Mouse (Mus musculus) cerebellum, postnatal 25 days (tissue): ENCODE results near the gene Sept8.
"Not testable (repeated sequence)": the region's sequence is repeated elsewhere in the genome, so short reads cannot be mapped to it uniquely, and the experiment has no call there.

ENCODE experiments used
- DNase-seq, 2 experiments: peaks; one replicate each; pipeline ENCODE4 v3.0.0; 2021; ENCODE audit warnings: mixed read lengths in 2 of 2

Gene Sept8

GRCm38 (mm10) chr11:53528397-53529252 is 9.6 kb downstream of the Sept8 start:
- peak; percentile 34 to 61 for DNase-seq

GRCm38 (mm10) chr11:53529253-53529557 is 10.1 kb downstream of the Sept8 start:
- peak; percentile 87 to 89 for DNase-seq

DNA sequence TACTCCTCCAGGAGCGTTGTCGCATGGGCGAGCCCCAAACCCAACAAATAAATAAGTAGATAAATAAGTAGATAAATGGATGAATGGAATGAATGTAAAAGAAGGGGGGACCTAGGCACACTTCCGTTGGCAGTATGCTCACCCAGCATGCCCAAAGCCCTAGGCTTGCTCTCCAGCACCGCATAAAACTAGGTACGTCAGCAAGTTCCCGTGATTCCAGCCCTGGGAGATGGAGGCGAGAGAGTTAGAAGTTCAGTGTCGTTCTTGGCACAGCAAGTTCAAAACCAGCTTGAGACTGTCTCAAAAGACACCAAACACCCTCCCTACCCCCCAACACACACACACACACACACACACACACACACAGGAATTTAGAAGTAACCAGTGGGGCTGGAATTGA is 10.9 kb downstream of the Sept8 start:
- peak in 1 of 2 experiments; percentile 39 for DNase-seq

DNA sequence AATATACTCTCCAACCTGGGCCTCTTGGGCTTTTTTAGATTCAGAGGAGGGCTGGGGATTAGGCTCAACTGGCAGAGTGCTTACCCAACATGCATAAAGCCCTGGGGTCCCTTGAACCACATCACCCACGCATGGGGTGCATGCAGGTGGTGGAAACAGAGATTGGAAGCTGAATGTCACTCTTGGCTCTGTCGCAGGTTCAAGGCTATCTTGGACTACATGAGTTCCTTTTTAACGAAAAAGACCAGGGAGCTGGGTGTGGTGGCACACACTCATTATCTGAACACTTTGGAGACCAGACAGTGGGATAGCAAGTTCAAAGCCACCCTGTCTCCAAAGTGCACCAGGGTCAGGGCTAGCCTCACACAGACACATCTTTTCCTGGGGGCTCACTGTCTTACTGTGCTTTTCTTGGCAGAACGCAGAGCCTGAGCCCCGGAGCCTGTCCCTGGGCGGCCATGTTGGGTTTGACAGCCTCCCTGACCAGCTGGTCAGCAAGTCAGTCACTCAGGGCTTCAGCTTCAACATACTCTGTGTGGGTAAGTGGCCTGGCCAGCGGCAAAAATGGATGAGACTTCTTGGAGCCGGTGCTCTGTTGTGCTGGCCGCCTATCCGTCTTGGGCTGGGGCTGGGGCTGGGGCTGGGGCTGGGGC is 12.6 kb downstream of the Sept8 start:
- peak in 1 of 2 experiments; percentile 24 for DNase-seq

- no peak for DNase-seq
Measured at GRCm38 (mm10) chr11:53532231-53532620, 13.2 kb downstream of the Sept8 start.

DNA sequence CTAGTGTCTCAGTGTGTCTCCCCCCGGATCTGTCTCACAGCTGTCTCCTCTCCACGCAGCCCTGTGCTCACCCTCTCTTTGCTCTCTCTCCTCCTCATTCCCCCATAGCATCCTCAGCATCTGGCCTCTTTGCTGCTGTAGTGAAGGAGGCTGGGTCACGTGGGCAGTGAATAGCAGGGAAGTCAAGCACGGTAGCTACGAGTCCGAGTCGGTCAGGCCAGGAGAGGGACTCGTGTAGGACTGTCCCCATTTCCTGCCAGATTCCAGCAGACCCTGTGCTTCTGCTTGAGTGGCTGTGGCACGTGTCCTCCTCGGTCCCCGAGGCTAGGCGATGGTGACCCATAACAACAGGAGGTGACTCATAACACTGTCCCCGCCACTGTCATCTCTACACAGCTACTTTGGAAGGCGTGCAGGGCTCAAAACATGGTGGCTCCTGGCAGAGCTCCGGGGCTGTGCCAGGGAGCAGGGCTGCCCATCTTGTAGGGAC is 20.0 kb downstream of the Sept8 start:
- peak; percentile 71 to 77 for DNase-seq

DNA sequence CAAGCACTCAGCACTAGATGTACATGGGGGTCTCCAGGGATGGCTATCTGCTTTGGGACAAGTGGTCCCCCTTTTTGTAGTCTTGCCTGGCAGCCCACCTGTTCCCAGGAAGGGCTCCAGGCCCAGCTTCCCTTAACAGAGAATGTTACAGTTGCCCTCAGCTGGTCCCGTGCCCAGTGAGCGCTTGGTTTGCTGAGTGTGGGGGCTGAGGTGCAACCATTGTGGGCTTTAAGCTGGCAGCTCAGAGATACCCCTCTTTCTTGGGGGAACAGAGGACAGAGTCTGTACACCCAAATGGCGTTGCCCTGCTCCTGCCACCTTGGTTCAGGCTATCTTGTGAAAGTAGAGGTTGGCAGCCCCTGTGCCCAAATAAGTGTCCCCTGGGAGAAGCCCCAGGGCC is 21.3 kb downstream of the Sept8 start:
- DNase-seq, result peak; percentile 23 to 43

GRCm38 (mm10) chr11:53541222-53541621 is 22.2 kb downstream of the Sept8 start:
- DNase-seq, result peak; percentile 52 to 65

DNA sequence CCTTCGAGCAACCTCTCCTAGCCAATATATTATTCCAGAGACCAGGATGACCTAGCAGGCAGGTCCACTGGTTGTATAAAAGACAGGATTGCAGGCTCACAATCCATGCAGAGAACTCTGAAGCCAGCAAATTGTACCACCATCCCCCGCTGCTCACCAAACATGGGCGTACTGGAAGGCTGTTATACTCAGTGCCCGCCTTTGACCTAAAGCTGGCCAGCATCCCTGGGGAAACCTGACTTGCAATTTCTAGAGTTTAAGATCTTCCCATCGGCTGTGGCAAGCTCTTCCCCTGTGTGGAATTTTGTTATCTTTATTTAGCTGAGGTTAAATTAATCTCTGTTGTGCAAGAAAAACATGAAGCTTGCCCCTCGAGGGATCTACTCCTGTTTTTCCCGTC is 24.0 kb downstream of the Sept8 start:
- DNase-seq, result peak; percentile 8 to 21

- peak; percentile 58 to 72 for DNase-seq
Measured at GRCm38 (mm10) chr11:53546271-53546670, 27.2 kb downstream of the Sept8 start.

- DNase-seq, result no peak
Measured at GRCm38 (mm10) chr11:53547566-53547965, 28.5 kb downstream of the Sept8 start.

DNA sequence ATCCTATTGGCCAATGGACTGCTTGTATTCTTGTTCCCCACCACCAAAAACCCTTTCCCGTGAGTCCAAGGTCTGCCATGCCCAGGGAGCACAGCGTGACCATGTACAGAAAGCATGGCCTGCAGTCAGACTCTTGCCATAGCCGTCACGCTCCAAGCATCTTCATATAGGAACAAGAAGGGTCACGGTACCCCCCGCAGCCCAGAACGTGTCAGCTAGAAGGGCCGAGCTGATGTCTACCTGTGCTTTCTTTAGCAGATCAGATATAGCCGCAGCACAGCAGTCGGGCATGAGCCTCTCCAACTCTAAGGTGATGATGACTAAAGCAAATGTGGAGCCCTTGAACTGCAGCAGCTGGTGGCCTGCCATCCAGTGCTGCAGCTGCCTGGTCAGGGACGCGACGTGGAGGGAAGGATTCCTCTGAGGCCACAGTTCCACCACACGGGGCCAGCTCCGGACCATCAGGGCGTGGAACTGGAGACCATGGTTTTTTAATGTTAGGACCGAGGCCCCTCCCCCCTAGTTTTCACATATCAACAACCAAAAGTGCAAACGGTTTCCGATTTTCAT is 29.1 kb downstream of the Sept8 start:
- DNase-seq, result peak in 1 of 2 experiments; percentile 26

GRCm38 (mm10) chr11:53550714-53551113 is 31.7 kb downstream of the Sept8 start:
- no peak for DNase-seq

- DNase-seq, result peak; percentile 78 to 86
Measured at GRCm38 (mm10) chr11:53551754-53552153, 32.7 kb downstream of the Sept8 start.

DNA sequence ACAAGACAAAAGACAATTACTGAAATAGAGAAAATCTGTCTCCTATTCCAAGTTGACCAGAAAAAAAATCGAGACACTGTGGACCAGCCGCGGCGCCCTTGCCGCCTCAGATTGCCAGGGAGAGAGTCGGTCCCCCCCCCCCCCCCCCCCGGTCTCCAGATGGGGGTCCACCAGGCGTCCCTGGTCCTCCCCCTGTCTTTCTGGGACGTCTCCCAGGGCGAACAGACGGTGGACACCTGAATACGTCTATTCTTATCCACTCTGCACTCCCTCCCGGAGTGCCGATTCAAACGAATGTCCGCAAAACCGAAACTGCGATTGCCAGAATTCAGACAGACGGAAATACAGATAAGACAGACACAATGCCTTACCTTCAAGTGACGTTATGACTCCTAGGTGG is 37.5 kb downstream of the Sept8 start:
- DNase-seq, result peak in 1 of 2 experiments; percentile 43

GRCm38 (mm10) chr11:53557992-53558391 is 38.9 kb downstream of the Sept8 start:
- DNase-seq, result not testable (repeated sequence)

DNA sequence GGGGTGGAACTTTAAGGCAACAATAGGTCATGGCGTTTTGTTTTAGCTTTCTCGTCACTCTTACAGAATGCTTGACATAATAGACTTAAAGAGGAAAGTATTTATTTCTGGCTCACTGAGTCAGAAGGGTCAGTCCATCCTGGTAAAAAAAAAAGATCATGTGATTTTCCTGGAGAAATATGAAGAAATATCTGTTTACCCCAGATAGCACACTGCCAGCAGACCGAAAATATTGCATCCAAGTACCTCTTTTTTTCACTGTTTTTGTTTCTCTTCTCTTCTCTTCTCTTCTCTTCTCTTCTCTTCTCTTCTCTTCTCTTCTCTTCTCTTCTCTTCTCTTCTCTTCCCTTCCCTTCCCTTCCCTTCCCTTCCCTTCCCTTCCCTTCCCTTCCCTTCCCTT is 40.9 kb downstream of the Sept8 start:
- DNase-seq, result not testable (repeated sequence)

GRCm38 (mm10) chr11:53561986-53562385 is 42.9 kb downstream of the Sept8 start:
- no peak for DNase-seq

- no peak for DNase-seq
Measured at GRCm38 (mm10) chr11:53566646-53567045, 47.6 kb downstream of the Sept8 start.

GRCm38 (mm10) chr11:53567224-53568014 is 48.4 kb downstream of the Sept8 start, which contains the start of gene Kif3a:
Gene Kif3a (plus strand): TSS chr11:53567379.
- peak; percentile 97 for DNase-seq

DNA sequence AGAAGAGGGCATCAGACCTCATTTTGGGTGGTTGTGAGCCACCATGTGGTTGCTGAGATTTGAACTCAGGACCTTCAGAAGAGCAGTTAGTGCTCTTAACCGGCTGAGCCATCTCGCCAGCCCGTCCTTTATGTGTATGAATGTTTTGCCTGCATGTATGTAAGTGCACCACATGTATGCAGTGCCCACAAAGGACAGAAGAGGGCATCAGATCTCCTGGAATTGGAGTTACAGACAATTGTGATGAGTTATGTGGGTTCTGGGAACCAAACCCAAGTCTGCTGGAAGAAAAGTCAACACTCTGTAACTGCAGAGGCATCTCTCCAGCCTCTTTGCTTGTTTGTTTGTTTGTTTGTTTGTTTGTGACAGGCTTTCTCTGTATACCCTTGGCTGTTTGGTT is 61.5 kb downstream of the Sept8 start:
- DNase-seq, result no peak

GRCm38 (mm10) chr11:53583151-53583550 is 64.1 kb downstream of the Sept8 start:
- DNase-seq, result peak in 1 of 2 experiments; percentile 30

DNA sequence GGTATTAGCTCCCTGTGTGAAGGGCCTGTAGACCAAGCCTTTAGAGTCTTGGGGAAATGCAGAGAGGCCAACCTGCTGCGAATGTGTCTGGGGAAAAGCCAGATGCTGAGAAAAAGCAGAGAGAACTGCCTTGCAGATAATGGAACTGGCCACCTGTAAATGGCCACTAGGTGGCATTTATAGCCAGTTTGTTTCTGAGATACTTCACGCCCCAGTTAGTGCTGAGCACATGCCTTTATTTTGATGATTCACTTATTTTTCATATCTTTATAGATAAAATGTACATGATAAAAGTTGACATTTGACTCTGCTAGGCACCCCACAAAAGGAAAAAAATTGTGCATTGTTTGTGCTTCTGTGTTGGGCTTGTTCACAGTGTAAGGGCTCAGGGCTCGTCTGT is 65.8 kb downstream of the Sept8 start:
- peak in 1 of 2 experiments; percentile 35 for DNase-seq
